Mouse (Mus musculus) heart, embryonic 12.5 days (tissue): ENCODE measurements around the gene Adgrl3. TPM values are rescaled to one million over a fixed set of nuclear protein-coding genes. Genes with fewer than 3 reads are reported as not detected.

Experiments used
- ATAC-seq: fragments of 200-750 bp; cut with Nextera tagmentation; 2 replicates; pipeline ENCODE4 v1.8.0; 2017; ENCODE audit warnings: moderate TSS enrichment, moderate library complexity; ENCODE audit not compliant: insufficient number of reproducible peaks, low FRiP score
- H3K27ac ChIP-seq: fragments of 300-500 bp; sonication (generic); 2 replicates; pipeline ENCODE4 v1.5.1; 2016; ENCODE audit warnings: mild to moderate bottlenecking, moderate library complexity; ENCODE audit not compliant: poor library complexity, severe bottlenecking
- H3K27me3 ChIP-seq: fragments of 300-500 bp; sonication (generic); replicated peaks from 2 replicates; pipeline ENCODE4 v1.6.1; 2016; ENCODE audit warnings: mild to moderate bottlenecking, moderate library complexity
- H3K36me3 ChIP-seq: fragments of 300-500 bp; sonication (generic); 2 replicates; pipeline ENCODE4 v1.6.1; 2016; ENCODE audit warnings: mild to moderate bottlenecking, moderate library complexity
- H3K4me1 ChIP-seq: fragments of 300-500 bp; sonication (generic); replicated peaks from 2 replicates; pipeline ENCODE4 v1.6.1; 2016; ENCODE audit warnings: mild to moderate bottlenecking
- H3K4me2 ChIP-seq: fragments of 300-500 bp; sonication (generic); 2 replicates; pipeline ENCODE4 v1.6.1; 2016; ENCODE audit warnings: mild to moderate bottlenecking, moderate library complexity
- H3K4me3 ChIP-seq: fragments of 300-500 bp; sonication (generic); 2 replicates; pipeline ENCODE4 v1.5.1; 2016; ENCODE audit warnings: mild to moderate bottlenecking
- H3K9ac ChIP-seq: fragments of 300-500 bp; sonication (generic); 2 replicates; pipeline ENCODE4 v1.6.1; 2016; ENCODE audit warnings: mild to moderate bottlenecking, moderate library complexity
- H3K9me3 ChIP-seq: fragments of 300-500 bp; sonication (generic); replicated peaks from 2 replicates; pipeline ENCODE4 v1.6.1; 2016; ENCODE audit warnings: mild to moderate bottlenecking, moderate library complexity
- WGBS: fragments of 180-500 bp; shearing (Covaris S2); methylation state at CpG from one replicate; pipeline ENCODE4 v1.1.7; 2016; 5-methylcytosine and 5-hydroxymethylcytosine counted together
- microRNA-seq: library from miRNA; unstranded; fragments of <30 nt; microRNA quantifications from one replicate; pipeline ENCODE4, GENCODE M21; 2017
- polyA plus RNA-seq: library from polyadenylated mRNA; unstranded; fragments of >200 nt; fragmentation: Nextera tagmentation; extraction: Ambion mirVana; gene quantifications from 2 replicates; pipeline ENCODE4 v1.2.1, GENCODE M21; 2016

Gene Adgrl3
- polyA plus RNA-seq, 1 experiment from 2014 or later, result 9.2 TPM

DNA sequence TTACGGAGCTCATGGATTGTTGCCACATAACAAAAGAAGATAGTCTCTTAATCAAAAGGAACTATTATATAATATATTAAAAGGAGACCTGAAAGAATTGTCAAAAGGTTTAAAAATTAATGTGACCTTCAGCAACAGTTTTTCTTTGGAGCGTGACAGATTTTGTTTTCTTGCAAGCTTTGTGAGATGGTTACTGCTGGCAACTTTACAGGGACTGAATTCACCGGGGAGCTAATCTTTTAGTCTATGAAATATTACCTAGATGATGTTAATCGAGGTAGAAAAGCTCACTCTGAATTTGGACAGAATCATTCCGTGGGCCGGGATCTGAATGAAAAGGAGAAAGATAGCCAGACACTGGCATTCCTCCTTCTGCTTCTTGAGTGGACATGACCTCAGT, 850.4 kb downstream of the Adgrl3 start:
- Histone ChIP-seq H3K4me1 (no peaks in the 10 kb centered on the region), H3K4me3 (no peak overlapping the region), H3K36me3 (no peaks in the 10 kb centered on the region), H3K27ac (no peak overlapping the region), H3K4me2 (no peak overlapping the region), H3K9ac (no peak overlapping the region), H3K9me3 (no peaks in the 10 kb centered on the region), H3K27me3 (no peaks in the 10 kb centered on the region)
- 83% methylated on average over 6 of the region's 6 CpGs for WGBS
- no peak for ATAC-seq

Small RNAs within 50 kb of the gene (microRNA-seq; reads per million reads assigned to microRNA genes)
- gene Gm22048, result not detected
